Mouse (Mus musculus): ENCODE data around the gene Chil1.
A peak's percentile ranks its signal among the peaks of the same experiment; 100 is the strongest.

Gene Chil1

GRCm38 (mm10) chr1:134226739-134227138 is 44.8 kb downstream of the Chil1 start:
- ATAC-seq (ENCODE audit: insufficient number of reproducible peaks, low FRiP score, low TSS enrichment) = no peak

- no peak for ATAC-seq (ENCODE audit: insufficient number of reproducible peaks, low FRiP score, low TSS enrichment)
These were observed 48.0 kb downstream of the Chil1 start for GRCm38 (mm10) chr1:134229806-134230575.

GRCm38 (mm10) chr1:134230638-134231228 is 48.8 kb downstream of the Chil1 start:
- no peak for ATAC-seq (ENCODE audit: insufficient number of reproducible peaks, low FRiP score, low TSS enrichment)

GRCm38 (mm10) chr1:134231270-134231669 is 49.3 kb downstream of the Chil1 start:
- no peak for ATAC-seq (ENCODE audit: insufficient number of reproducible peaks, low FRiP score, low TSS enrichment)

- ATAC-seq (ENCODE audit: insufficient number of reproducible peaks, low FRiP score, low TSS enrichment) = no peak
These were observed 49.7 kb downstream of the Chil1 start for GRCm38 (mm10) chr1:134231681-134232080.

GRCm38 (mm10) chr1:134232326-134232725 is 50.4 kb downstream of the Chil1 start:
- no peak for ATAC-seq (ENCODE audit: insufficient number of reproducible peaks, low FRiP score, low TSS enrichment)

GRCm38 (mm10) chr1:134232778-134233531 is 51.0 kb downstream of the Chil1 start:
- ATAC-seq (ENCODE audit: insufficient number of reproducible peaks, low FRiP score, low TSS enrichment) = peak; percentile 7; the same call in 1 of the 2 replicates

- peak; percentile 12 for ATAC-seq (ENCODE audit: insufficient number of reproducible peaks, low FRiP score, low TSS enrichment)
These were observed 51.9 kb downstream of the Chil1 start for GRCm38 (mm10) chr1:134233681-134234454.

GRCm38 (mm10) chr1:134234455-134235390 is 52.7 kb downstream of the Chil1 start:
- ATAC-seq (ENCODE audit: insufficient number of reproducible peaks, low FRiP score, low TSS enrichment) = peak; percentile 59

- ATAC-seq (ENCODE audit: insufficient number of reproducible peaks, low FRiP score, low TSS enrichment) = no peak
These were observed 53.5 kb downstream of the Chil1 start, which contains the start of gene Adora1 for GRCm38 (mm10) chr1:134235391-134235921. TSS of gene Adora1 (minus strand) at chr1:134235431.

- ATAC-seq (ENCODE audit: insufficient number of reproducible peaks, low FRiP score, low TSS enrichment) = no peak
These were observed 54.2 kb downstream of the Chil1 start for GRCm38 (mm10) chr1:134236142-134236541.

- ATAC-seq (ENCODE audit: insufficient number of reproducible peaks, low FRiP score, low TSS enrichment) = no peak
These were observed 55.5 kb downstream of the Chil1 start for GRCm38 (mm10) chr1:134237438-134237837.

Data from cerebellum, adult (tissue).